Mouse (Mus musculus) forebrain, postnatal 0 days (tissue): ENCODE data around the gene Pard3. TPM values are rescaled to one million over a fixed set of nuclear protein-coding genes. Genes with fewer than 3 reads are reported as not detected.

Source experiments
- ATAC-seq: fragments of 200-750 bp; cut with Nextera tagmentation; 2 replicates; pipeline ENCODE4 v1.8.0; 2017; ENCODE audit warnings: mild to moderate bottlenecking, moderate library complexity
- DNase-seq: peaks from one replicate; pipeline ENCODE4 v3.0.0-alpha.2; 2015
- H3K27ac ChIP-seq: fragments of 300-500 bp; sonication (generic); 2 replicates; pipeline ENCODE4 v1.5.1; 2014; ENCODE audit warnings: low read depth, mild to moderate bottlenecking, antibody characterized with exemption, low read length, moderate library complexity, mixed read lengths
- H3K27me3 ChIP-seq: fragments of 300-500 bp; sonication (generic); 2 replicates; pipeline ENCODE4 v1.6.1; 2014; ENCODE audit warnings: mild to moderate bottlenecking, low read length, mixed read lengths; ENCODE audit not compliant: insufficient read depth
- H3K36me3 ChIP-seq: fragments of 300-500 bp; sonication (generic); 2 replicates; pipeline ENCODE4 v1.6.1; 2014; ENCODE audit warnings: mild to moderate bottlenecking, moderate library complexity; ENCODE audit not compliant: insufficient read depth
- H3K4me1 ChIP-seq: fragments of 300-500 bp; sonication (generic); 2 replicates; pipeline ENCODE4 v1.6.1; 2014; ENCODE audit warnings: antibody characterized with exemption; ENCODE audit not compliant: insufficient read depth
- H3K4me2 ChIP-seq: fragments of 300-500 bp; sonication (generic); 2 replicates; pipeline ENCODE4 v1.6.1; 2014; ENCODE audit warnings: low read depth, mild to moderate bottlenecking, moderate library complexity
- H3K4me3 ChIP-seq: fragments of 300-500 bp; sonication (generic); 2 replicates; pipeline ENCODE4 v1.5.1; 2014; ENCODE audit warnings: low read depth, low read length, mixed read lengths
- H3K9ac ChIP-seq: fragments of 300-500 bp; sonication (generic); 2 replicates; pipeline ENCODE4 v1.6.1; 2014; ENCODE audit warnings: mild to moderate bottlenecking
- H3K9me3 ChIP-seq: fragments of 300-500 bp; sonication (generic); 2 replicates; pipeline ENCODE4 v1.6.1; 2016; ENCODE audit warnings: low read length
- CTCF ChIP-seq: sonication (generic); IDR thresholded peaks from 2 replicates; pipeline ENCODE4 v1.5.1; 2016; ENCODE audit warnings: antibody characterized with exemption, control low read depth, low read depth
- WGBS: fragments of 180-500 bp; shearing (Covaris S2); extraction: QIAGEN DNeasy Blood & Tissue Kit; methylation state at CpG from one replicate; pipeline ENCODE4 v1.1.7; 2014; 5-methylcytosine and 5-hydroxymethylcytosine counted together
- polyA plus RNA-seq: library from polyadenylated mRNA; unstranded; fragments of >200 nt; fragmentation: Nextera tagmentation; extraction: Ambion mirVana; gene quantifications from 2 replicates; pipeline ENCODE4 v1.2.1, GENCODE M21; 2015
- total RNA-seq: library from RNA; depleted of rRNA; stranded (reverse); fragments of >200 nt; gene quantifications from 2 replicates; pipeline ENCODE4 v1.2.3, GENCODE M21; 2014

Gene Pard3
- total and polyA plus RNA-seq, 2 experiments from 2014 or later: 11.4 to 31.0 TPM

DNA sequence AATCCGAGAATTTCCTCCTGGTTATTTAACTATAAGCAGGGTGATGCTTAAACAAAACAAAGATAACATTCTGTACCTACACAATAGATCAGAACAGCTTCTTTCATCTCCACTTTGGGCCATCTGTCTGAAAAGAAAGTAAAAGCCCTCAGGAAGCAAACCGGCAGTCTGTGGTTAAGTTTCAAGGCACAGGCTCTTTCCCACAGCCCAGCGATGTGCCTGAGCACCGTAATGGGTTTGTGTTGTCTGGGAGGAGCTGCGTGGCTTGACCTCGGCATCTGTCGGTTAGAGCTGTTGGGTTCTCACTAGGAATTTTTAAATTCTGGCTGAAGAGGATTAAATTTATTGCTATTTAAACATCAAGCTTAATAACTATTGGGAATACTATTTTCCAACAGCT is 436.5 kb downstream of the Pard3 start:
- Histone ChIP-seq H3K9ac (no peak overlapping the region), H3K4me1 (peaks cover 10% of the 10 kb centered on the region), H3K27me3 (no peaks in the 10 kb centered on the region), H3K4me3 (no peak overlapping the region), H3K27ac (peak overlapping the region; percentile 41), H3K9me3 (no peaks in the 10 kb centered on the region), H3K4me2 (0 out of 2 replicates have a peak overlapping the region, but pooled peaks have one; percentile 16), H3K36me3 (no peaks in the 10 kb centered on the region)
- 13% methylated on average over 7 of the region's 7 CpGs for WGBS
- no peak for TF ChIP-seq CTCF
- ATAC-seq (no peak), DNase-seq (peak; percentile 42)

DNA sequence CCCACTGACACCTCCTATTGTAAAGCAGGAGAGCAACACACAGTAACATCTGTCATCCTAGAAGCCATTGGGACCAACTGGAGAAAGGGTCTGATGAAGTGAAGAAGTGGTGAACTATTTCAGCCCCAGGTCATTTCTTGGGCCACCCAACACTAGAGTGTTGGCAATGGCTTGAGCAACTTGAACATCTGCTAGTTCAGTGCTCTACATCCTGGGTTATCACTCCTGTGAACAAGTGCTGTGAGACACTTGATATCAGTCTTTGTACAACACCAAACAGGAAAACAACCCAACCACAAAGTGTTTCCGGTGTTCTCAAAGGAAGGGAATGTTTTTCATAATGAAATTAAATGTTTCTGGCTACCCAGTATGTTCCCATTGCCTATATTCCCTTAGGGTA is 438.1 kb downstream of the Pard3 start:
- H3K27ac ChIP-seq: no peak overlapping the region
- H3K4me1 ChIP-seq: peaks cover 6% of the 10 kb centered on the region
- no peak for ATAC-seq
- no peak overlapping the region for H3K9ac ChIP-seq
- no peaks in the 10 kb centered on the region for H3K9me3 ChIP-seq
- WGBS: 86% methylated on average over 1 of the region's 1 CpGs
- no peak overlapping the region for H3K4me2 ChIP-seq
- TF ChIP-seq CTCF: no peak
- DNase-seq: no peak
- no peaks in the 10 kb centered on the region for H3K36me3 ChIP-seq
- H3K4me3 ChIP-seq: no peak overlapping the region
- H3K27me3 ChIP-seq: no peaks in the 10 kb centered on the region

DNA sequence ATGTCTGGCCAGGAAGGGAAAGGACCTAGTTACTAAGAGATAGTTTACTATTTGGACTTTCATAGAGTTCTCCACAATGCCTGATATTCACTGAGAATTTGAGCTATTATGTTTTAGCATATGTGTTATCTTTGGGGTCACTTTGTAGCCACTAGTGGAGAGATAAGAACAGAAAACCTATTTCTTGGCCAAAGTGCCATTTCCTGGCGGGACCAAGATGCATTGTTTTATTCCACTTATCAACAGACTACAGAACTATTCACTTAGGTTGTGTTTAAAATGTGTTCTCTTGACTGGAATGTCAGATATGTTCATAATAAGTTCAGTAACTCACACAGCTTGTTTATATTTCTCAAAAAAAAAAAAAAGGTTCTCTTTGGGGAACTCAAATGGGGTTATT is 441.6 kb downstream of the Pard3 start:
- Histone ChIP-seq H3K9ac (no peak overlapping the region), H3K9me3 (no peaks in the 10 kb centered on the region), H3K27ac (no peak overlapping the region), H3K4me2 (no peak overlapping the region), H3K4me1 (no peaks in the 10 kb centered on the region), H3K27me3 (no peaks in the 10 kb centered on the region), H3K36me3 (no peaks in the 10 kb centered on the region), H3K4me3 (no peak overlapping the region)
- WGBS: 98% methylated on average over 1 of the region's 1 CpGs
- TF ChIP-seq CTCF: no peak
- DNase-seq (no peak), ATAC-seq (no peak)

DNA sequence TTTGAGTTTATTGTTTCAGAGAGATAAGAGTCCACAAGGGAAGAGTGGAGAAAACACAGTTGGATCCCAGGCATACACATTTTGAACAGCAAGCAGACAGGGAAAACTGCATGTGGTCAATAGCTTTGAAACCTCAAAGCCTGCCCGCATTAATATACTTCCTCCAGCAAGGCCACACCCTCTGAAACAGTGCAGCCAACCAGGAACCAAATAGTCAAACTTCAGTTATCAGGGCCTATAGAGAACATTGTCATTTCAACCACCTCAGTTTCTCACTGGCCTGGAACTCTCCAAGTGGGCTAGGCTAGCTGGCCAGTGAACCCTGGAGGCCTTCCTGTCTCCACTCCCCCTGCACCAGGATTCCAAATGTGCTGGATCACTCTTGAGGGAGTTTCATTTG is 442.6 kb downstream of the Pard3 start:
- Histone ChIP-seq H3K27me3 (no peaks in the 10 kb centered on the region), H3K4me1 (no peaks in the 10 kb centered on the region), H3K4me3 (no peak overlapping the region), H3K27ac (no peak overlapping the region), H3K36me3 (no peaks in the 10 kb centered on the region), H3K9ac (no peak overlapping the region), H3K9me3 (no peaks in the 10 kb centered on the region), H3K4me2 (no peak overlapping the region)
- DNase-seq (no peak), ATAC-seq (no peak)
- TF ChIP-seq CTCF: no peak
- 93% methylated on average over 1 of the region's 1 CpGs for WGBS

DNA sequence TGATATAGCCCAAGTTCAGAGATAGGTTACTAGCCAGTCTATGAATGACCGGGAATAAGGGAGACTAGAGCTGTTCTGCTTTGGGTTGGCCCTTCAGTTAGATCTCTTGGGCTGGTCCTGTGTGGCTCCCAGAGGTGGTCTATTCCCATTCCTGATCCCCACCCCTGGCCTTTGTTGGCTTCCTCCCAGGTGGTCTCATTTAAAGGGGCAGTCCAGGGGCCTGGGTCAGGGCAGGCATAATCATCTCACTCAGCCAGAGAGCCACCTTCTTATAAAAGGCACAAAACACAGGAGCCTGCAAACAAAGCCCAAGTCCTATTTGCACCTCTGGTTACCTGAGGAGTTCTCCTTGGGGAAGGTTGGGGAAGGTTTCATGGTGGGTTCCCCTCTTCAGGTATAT is 447.6 kb downstream of the Pard3 start:
- 72% methylated on average over 1 of the region's 1 CpGs for WGBS
- Histone ChIP-seq H3K9ac (no peak overlapping the region), H3K9me3 (no peaks in the 10 kb centered on the region), H3K4me3 (no peak overlapping the region), H3K4me2 (no peak overlapping the region), H3K27me3 (no peaks in the 10 kb centered on the region), H3K4me1 (no peaks in the 10 kb centered on the region), H3K27ac (no peak overlapping the region), H3K36me3 (no peaks in the 10 kb centered on the region)
- no peak for TF ChIP-seq CTCF
- no peak for DNase-seq
- no peak for ATAC-seq

DNA sequence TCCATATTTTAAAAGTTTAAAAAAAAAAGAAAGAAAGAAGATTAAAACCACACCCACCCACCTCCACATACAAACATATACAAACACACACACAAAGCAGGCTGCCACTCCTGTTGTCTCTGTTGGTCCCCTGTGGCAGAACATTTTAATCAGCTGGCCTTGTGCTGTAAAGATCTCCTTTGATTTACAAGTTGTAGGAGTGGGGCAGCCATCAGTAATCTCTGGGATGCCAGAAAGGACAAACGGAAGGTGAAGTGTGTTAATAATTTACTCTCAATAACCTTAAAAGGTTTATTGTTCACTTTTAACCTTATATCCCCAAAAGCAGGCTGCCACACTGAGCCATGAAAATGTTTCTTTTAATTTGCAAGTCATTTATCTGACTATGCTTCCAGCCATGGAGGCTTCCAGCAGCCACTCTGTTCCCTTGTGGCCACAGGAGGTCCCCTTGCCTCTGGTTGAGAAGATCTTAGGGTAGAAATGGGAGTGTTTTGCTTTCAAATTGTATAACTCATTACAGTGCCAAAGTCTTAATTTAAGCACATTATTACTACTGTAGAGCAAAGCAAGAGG is 448.4 kb downstream of the Pard3 start:
- WGBS: 42% methylated on average over 1 of the region's 1 CpGs

DNA sequence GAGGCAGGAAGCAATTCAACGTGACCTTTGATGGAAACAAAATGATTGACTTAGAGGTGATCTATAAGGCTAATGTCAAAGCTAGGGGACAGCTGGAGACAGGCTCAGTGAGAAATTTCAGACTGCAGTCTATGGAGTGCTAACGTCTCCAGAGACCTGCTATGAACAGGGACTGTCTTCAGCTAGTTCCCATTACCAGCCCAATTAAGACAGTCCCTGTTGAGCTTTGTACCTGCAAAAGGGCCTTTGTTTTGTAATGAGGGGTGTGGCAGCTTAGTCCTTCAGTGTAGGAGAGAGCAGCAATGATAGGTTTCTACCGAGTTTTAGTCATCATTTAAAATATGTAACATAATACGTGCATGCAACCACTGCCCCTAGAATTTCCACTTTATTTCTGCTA is 448.9 kb downstream of the Pard3 start:
- Histone ChIP-seq H3K4me3 (no peak overlapping the region), H3K9ac (no peak overlapping the region), H3K27me3 (no peaks in the 10 kb centered on the region), H3K9me3 (no peaks in the 10 kb centered on the region), H3K36me3 (no peaks in the 10 kb centered on the region), H3K4me1 (no peaks in the 10 kb centered on the region), H3K4me2 (no peak overlapping the region), H3K27ac (no peak overlapping the region)
- no peak for TF ChIP-seq CTCF
- DNase-seq (no peak), ATAC-seq (no peak)
- WGBS: 34% methylated on average over 4 of the region's 4 CpGs

More for the DNA sequence above, 448.4 kb downstream of the Pard3 start:
- no peak overlapping the region for H3K4me3 ChIP-seq
- no peaks in the 10 kb centered on the region for H3K4me1 ChIP-seq
- no peak overlapping the region for H3K4me2 ChIP-seq
- no peak overlapping the region for H3K9ac ChIP-seq
- no peak for TF ChIP-seq CTCF
- no peaks in the 10 kb centered on the region for H3K9me3 ChIP-seq
- no peak for DNase-seq
- H3K27ac ChIP-seq: no peak overlapping the region
- H3K27me3 ChIP-seq: no peaks in the 10 kb centered on the region
- ATAC-seq: no peak
- H3K36me3 ChIP-seq: no peaks in the 10 kb centered on the region
